Mouse (Mus musculus) bone marrow macrophage, adult 2 months (primary cell): ENCODE results near the gene Zbed6.

Experiments
- CTCF ChIP-seq: IDR thresholded peaks from 2 replicates; pipeline ENCODE4 v1.5.1; 2012; ENCODE audit warnings: low read depth, mild to moderate bottlenecking, low read length, moderate library complexity
- POLR2A ChIP-seq: IDR thresholded peaks from 2 replicates; pipeline ENCODE4 v1.6.1; 2012; ENCODE audit warnings: mild to moderate bottlenecking, low read depth, low read length, borderline replicate concordance

DNA sequence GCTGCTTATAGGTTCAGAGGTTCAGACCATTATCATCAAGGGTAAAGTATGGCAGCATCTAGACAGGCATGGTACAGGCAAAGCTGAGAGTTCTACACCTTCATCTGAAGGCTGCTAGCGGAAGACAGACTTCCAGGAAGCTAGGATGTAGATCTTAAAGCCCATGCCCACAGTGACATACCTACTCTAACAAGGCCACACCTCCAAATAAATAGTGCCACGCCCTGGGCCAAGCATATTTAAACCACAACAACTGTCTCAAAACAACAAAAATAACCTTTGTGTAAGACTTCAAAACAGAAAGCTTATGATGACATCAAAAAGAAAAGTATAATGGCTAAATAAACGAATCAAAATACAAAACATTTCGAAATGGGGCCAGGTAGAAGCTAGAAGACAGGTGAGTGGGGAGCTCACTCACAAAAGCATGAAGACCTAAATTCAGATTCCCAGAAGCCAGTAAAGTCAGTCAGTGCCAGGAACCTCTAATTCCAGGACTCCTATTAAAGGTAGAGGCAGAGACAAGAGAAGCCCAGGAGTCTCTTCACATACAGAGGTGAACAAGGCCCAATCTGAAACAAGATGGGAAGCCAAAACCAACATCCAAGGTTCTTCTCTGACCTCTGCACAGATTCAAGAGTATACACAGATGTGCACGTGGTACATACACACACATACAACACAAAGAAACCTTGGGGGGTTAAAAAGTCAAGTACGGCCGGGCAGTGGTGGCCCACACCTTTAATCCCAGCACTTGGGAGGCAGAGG lies 10.2 kb downstream of the Zbed6 start:
- no peak for TF ChIP-seq CTCF
- TF ChIP-seq POLR2A: no peak
